Mouse (Mus musculus): ENCODE measurements around the gene Itgb1bp2. TPM values are rescaled to one million over a fixed set of nuclear protein-coding genes. Genes with fewer than 3 reads are reported as not detected.
"Not testable (repeated sequence)": the region's sequence is repeated elsewhere in the genome, so short reads cannot be mapped to it uniquely, and the experiment has no call there.

Gene Itgb1bp2
- polyA plus RNA-seq (2012; rRNA removed) = 9.5 and 10.8 TPM in 2 replicates

- DNase-seq (ENCODE audit: low spot score) = no peak
Measured at GRCm38 (mm10) chrX:101448886-101449475, at the start of gene Itgb1bp2. Gene Itgb1bp2, plus strand, starts transcription at chrX:101449088.

GRCm38 (mm10) chrX:101418946-101419724, 29.8 kb upstream of the Itgb1bp2 start:
- peak; percentile 29 for DNase-seq (ENCODE audit: low spot score)

DNA sequence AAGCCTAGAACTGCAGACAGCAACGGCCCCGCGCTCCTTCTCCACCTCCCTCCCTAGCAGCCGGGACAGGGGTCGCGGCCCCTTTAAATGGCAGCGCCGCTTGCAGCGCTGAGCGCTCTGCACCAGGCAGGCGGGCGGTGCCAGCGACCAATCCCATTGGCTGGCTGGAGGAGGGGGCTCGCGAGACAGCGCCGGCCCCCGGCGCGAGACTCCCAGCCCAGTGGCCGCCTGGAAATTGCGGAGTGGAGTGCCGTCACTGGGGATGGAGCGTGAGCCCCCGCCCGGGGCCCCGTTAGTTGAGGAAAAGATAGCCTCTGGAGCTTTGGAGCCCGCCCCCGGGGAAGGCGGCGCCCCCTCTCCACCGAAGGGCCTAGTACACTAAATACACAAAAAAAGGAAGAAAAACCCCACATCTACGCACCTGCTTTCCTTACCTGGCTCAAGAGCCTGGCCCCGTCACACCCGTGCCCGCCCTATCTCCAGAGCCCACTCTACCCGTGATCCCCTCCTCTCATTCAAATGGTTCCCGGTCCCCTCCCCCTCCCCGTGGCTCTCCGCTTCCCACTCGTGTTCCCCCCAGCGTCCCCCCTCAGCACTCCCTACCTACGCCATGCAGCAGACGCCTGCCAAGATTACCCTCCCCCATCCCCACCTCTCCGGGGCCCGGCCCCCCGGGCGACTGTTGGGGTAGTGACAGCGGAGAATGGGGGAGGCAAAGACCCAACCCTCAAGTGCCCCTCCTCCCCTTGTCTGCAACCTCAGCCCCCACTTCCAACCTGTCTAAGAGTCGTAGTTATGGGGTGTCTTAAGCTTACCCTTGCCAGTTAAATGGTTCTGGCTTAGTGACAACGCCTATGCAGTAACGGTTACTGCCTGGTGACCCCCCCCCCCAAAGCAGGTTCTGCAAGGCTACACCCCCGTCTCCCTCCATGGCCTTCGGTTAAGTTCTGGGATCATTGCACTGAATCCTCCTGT, 28.9 kb upstream of the Itgb1bp2 start:
- DNase-seq (ENCODE audit: low spot score) = peak; percentile 65

DNA sequence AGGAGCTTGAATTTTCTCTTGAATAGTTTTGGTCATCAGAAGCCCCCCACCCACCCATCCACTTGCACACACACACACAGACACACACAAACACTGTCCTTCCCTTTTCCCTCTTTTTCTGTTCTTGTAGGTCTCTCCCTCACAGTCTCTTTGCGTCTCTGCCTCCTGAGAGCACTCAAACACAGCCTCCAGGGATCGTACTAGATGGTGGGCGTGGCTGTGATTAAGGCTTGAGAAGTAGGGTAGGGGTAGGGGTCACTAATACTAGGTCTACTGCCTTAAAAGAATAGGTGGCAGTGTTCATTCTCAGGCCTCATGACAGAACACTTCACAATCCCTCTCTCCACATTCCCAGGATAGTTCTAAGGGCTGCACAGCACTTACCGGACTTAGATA, 28.2 kb upstream of the Itgb1bp2 start, which contains the start of gene Zmym3:
Gene Zmym3 (minus strand): TSS at position 150 of the 396 bp plus-strand sequence.
- DNase-seq (ENCODE audit: low spot score) = no peak

DNA sequence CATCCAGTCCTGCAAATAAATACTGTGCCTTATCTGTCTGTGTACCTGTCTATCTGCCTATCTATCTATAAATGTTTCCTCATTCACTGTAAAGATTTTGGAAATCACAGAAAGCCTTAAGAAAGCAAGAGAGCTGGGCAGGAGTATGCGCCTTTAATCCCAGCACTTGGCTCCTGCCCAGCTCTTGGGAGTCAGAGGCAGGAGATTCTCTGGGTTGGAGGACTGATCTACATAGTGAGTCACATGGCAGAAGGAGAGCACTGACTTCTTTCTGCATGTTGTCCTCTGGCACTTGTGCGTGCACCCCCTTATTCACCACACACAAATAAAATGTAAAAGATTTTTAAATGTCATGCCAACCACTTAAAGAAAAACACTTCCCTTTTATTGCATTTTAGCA, 25.4 kb upstream of the Itgb1bp2 start:
- no peak for DNase-seq (ENCODE audit: low spot score)

DNA sequence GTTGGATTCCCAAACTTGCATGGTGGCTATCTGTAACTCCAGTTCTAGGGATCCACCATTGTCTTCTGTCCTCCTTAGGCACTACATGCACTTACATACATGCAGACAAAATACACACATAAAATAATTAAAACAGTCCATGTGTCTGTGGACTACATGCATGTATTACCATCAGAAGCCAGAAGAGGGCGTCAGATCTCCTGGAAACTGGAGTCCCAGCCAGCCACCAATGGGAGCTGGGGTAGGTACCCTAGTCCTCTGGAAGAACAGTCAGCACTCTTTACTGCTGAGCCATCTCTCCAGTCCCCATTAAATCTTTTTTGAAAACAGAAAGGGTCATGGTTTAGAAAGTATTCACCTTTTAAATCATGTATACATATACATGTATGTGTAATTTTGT, 21.1 kb upstream of the Itgb1bp2 start:
- DNase-seq (ENCODE audit: low spot score) = no peak

DNA sequence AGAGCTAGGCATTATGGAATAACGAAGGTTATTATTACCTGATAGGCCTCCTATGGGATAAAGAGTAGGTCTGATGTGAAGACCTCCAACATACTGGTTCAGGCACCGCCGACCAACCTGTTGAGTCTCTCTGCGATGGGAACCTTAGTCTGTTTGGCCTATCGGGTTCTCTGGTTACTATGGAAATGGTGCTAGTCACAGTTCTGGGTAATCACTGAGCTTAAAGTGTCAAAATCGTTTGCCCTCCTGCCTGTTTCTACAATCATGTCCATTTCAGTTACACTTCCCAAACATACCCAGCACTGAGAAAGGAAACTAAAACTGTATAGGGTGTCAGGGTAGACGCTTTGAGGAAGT, 20.1 kb upstream of the Itgb1bp2 start:
- no peak for DNase-seq (ENCODE audit: low spot score)

DNA sequence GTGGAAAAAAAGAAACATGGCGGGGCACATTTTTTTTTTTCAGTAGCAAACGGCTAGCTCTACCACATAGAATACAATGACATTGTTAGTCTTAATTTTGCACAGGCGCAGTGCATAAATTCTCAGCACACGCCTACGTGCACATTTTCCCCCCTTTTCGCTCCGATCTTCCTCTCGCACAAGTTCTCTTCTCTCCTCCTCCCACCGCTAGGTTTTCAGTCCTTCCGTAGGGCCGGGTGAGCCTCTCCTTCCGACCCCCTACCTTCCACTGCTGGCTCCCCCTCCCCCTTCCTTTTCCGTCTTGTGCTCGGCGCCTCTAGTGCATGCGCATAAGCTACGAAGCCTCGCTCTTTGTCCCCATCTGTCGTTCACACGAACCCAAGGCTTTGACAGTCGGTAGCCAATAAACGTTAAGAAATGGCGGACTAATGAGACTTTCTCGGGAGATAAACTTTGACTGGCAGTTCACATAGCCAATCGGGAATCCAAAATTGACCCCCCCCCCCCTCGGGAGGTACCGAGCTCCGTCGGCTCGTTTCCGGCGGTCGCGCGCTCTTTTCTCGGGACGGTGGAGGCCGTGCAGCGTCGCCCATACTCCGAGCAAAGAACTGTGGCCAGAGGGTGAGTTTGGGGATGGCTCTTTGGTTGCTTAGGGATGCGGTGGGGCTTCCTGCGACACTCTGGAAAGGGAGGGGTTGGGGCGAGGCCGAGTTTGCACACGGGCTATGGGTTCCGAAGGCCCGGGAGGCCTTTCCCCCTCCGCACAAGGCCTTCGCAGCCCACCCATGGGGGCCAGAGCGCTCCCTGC, 19.5 kb upstream of the Itgb1bp2 start, which contains the start of gene Nono:
Gene Nono (plus strand): TSS at position 177 of the 808 bp plus-strand sequence.
- peak; percentile 44 for DNase-seq (ENCODE audit: low spot score)

DNA sequence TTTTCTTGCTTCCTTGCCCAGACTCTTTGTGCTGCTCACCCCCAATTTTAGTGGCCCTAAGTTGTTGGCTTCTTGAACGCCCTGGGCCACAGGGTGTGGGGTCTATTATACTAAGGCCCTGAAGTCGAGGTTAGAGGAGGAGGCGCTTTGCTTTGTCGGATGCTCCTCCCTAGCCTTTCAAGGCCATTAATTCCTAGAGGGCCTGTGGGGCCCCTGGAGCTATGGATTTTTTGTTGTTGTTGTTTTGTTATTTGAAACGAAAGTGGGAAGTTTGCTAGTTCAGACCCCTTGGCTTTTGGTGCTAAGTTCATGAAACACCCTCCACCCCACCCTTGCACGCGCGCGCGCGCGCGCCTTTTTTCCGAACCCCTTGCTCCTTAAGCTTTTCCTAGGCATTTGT, 18.9 kb upstream of the Itgb1bp2 start:
- no peak for DNase-seq (ENCODE audit: low spot score)

- no peak for DNase-seq (ENCODE audit: low spot score)
Measured at GRCm38 (mm10) chrX:101451147-101451546, 2.3 kb downstream of the Itgb1bp2 start.

DNA sequence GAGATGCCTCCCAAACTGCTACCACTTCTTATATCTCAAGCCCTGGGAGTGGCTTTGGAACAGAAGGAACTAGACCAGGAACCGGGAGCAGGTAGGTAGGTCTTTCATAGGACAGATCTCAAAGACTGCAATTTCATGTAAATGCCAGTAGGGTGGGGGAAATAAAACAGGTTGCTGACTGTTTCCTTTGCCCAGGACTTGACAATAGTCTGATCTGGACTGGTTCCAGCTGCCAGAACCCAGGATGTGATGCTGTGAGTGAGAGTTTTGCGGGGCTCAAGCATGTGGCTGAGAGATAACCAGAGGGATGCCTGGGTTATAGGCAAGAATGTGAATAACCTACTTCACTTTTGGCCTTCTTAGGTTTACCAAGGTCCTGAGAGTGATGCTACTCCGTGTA, 2.7 kb downstream of the Itgb1bp2 start:
- no peak for DNase-seq (ENCODE audit: low spot score)

DNA sequence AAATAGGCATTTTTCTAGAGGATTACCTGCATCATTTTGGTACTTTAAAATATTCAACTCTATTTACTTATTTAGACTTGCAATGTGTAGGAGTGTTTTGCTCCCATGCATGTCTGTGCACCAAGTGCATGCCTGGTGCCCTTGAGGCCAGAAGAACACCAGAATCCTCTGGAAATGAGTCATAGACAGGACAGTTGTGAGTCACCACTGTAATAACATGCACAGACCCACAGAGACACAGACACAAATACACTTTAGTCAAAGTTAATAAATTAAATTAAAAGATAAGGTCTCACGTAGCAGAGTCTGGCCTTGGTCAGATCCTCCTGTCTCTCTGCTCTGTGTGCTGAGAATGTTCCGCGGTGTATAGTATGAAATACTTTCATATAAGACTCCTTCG, 23.3 kb downstream of the Itgb1bp2 start:
- DNase-seq (ENCODE audit: low spot score) = no peak

DNA sequence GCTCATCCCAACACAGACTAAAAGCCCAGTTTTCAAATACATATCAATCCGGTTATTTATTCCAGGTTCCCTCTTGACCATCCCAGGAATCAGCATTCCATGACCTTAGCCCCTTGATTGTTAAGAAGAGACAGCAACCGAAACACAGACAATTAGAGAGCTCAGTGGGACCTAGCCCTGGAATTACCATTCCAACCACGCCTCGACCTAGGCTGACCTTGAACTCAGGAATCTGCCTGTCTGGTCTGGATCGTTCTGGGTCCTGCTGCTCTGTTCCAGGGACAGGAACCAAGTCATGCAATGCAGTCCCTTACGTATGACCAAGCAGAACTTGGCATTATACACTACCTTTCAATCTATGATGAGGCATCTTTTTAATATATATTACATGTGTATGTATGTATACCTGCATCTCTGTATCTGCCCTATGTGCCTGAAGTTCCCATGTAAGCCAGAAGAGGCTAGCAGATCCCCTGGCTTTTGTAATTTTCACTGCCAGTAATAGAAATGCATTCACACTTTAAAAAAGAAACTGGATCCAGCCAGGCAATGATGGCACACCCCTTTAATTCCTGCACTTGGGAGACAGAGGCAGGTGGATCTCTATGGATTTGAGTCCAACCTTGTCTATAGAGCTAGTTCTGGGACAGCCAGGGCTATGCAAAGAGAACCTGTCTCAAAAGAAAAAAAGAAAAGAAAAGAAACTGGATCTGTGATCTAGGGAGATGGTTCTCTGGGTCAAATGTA, 32.9 kb downstream of the Itgb1bp2 start:
- no peak for DNase-seq (ENCODE audit: low spot score)

- DNase-seq (ENCODE audit: low spot score) = not testable (repeated sequence)
Measured at GRCm38 (mm10) chrX:101486487-101487152, 37.7 kb downstream of the Itgb1bp2 start.

Other genes with a start within 250 kb of the Itgb1bp2 start
- 45.4 and 47.2 TPM in 2 replicates for gene Snx12, start 226.5 kb upstream of the Itgb1bp2 start, polyA plus RNA-seq (2012; rRNA removed)
- gene Foxo4, start 194.6 kb upstream of the Itgb1bp2 start, polyA plus RNA-seq (2012; rRNA removed) = 16.9 and 23.3 TPM in 2 replicates
- gene Gm614, start 185.1 kb upstream of the Itgb1bp2 start, polyA plus RNA-seq (2012; rRNA removed) = 0.13 and 0.47 TPM in 2 replicates
- 13.0 and 13.3 TPM in 2 replicates for gene Il2rg, start 180.8 kb upstream of the Itgb1bp2 start, polyA plus RNA-seq (2012; rRNA removed)
- gene Gm20489, start 180.1 kb upstream of the Itgb1bp2 start, polyA plus RNA-seq (2012; rRNA removed) = not detected in 2 replicates
- 39.9 and 53.7 TPM in 2 replicates for gene Med12, start 175.1 kb upstream of the Itgb1bp2 start, polyA plus RNA-seq (2012; rRNA removed)
- gene Nlgn3, start 149.9 kb upstream of the Itgb1bp2 start, polyA plus RNA-seq (2012; rRNA removed) = 1.9 and 2.2 TPM in 2 replicates
- 0.07 and 0.21 TPM in 2 replicates for gene Gjb1, start 72.7 kb upstream of the Itgb1bp2 start, polyA plus RNA-seq (2012; rRNA removed)
- gene Zmym3, start 28.2 kb upstream of the Itgb1bp2 start, polyA plus RNA-seq (2012; rRNA removed) = 47.2 and 52.0 TPM in 2 replicates
- 145 and 168 TPM in 2 replicates for gene Nono, start 19.8 kb upstream of the Itgb1bp2 start, polyA plus RNA-seq (2012; rRNA removed)
- gene Taf1, start 83.6 kb downstream of the Itgb1bp2 start, polyA plus RNA-seq (2012; rRNA removed) = 21.1 and 30.2 TPM in 2 replicates
- 207 and 285 TPM in 2 replicates for gene Ogt, start 191.0 kb downstream of the Itgb1bp2 start, polyA plus RNA-seq (2012; rRNA removed)